Mouse (Mus musculus) hindbrain, embryonic 11.5 days (tissue): ENCODE results near the gene Zcchc7. TPM values are rescaled to one million over a fixed set of nuclear protein-coding genes. Genes with fewer than 3 reads are reported as not detected.

ENCODE experiments used
- ATAC-seq: fragments of 200-750 bp; cut with Nextera tagmentation; 2 replicates; pipeline ENCODE4 v1.8.0; 2017; ENCODE audit warnings: mild to moderate bottlenecking, moderate TSS enrichment, moderate library complexity; ENCODE audit not compliant: low FRiP score
- DNase-seq: peaks from one replicate; pipeline ENCODE4 v3.0.0-alpha.2; 2015; ENCODE audit warnings: low spot score
- H3K27ac ChIP-seq: fragments of 300-500 bp; sonication (generic); 2 replicates; pipeline ENCODE4 v1.5.1; 2014; ENCODE audit warnings: mild to moderate bottlenecking, low read depth, low read length
- H3K27me3 ChIP-seq: fragments of 300-500 bp; sonication (generic); 2 replicates; pipeline ENCODE4 v1.6.1; 2014; ENCODE audit warnings: mild to moderate bottlenecking, low read length, moderate library complexity, mixed read lengths; ENCODE audit not compliant: control insufficient read depth, insufficient read depth
- H3K36me3 ChIP-seq: fragments of 300-500 bp; sonication (generic); 2 replicates; pipeline ENCODE4 v1.6.1; 2014; ENCODE audit warnings: mild to moderate bottlenecking, low read length, moderate library complexity, mixed read lengths; ENCODE audit not compliant: control insufficient read depth, insufficient read depth
- H3K4me1 ChIP-seq: fragments of 300-500 bp; sonication (generic); replicated peaks from 2 replicates; pipeline ENCODE4 v1.6.1; 2014; ENCODE audit warnings: low read length, mixed read lengths; ENCODE audit not compliant: control insufficient read depth, insufficient read depth
- H3K4me2 ChIP-seq: fragments of 300-500 bp; sonication (generic); replicated peaks from 2 replicates; pipeline ENCODE4 v1.6.1; 2014; ENCODE audit warnings: mild to moderate bottlenecking, low read depth, low read length
- H3K4me3 ChIP-seq: fragments of 300-500 bp; sonication (generic); 2 replicates; pipeline ENCODE4 v1.5.1; 2014; ENCODE audit warnings: low read depth, low read length
- H3K9ac ChIP-seq: fragments of 300-500 bp; sonication (generic); 2 replicates; pipeline ENCODE4 v1.6.1; 2014; ENCODE audit warnings: low read depth, low read length
- H3K9me3 ChIP-seq: fragments of 300-500 bp; sonication (generic); 2 replicates; pipeline ENCODE4 v1.6.1; 2016; ENCODE audit warnings: low read length; ENCODE audit not compliant: control insufficient read depth
- WGBS: fragments of 180-500 bp; shearing (Covaris S2); extraction: QIAGEN DNeasy Blood & Tissue Kit; methylation state at CpG from one replicate; pipeline ENCODE4 v1.1.7; 2014; 5-methylcytosine and 5-hydroxymethylcytosine counted together
- polyA plus RNA-seq: library from polyadenylated mRNA; unstranded; fragments of >200 nt; fragmentation: Nextera tagmentation; extraction: Ambion mirVana; gene quantifications from 2 replicates; pipeline ENCODE4 v1.2.1, GENCODE M21; 2014

The Zcchc7 gene
- polyA plus RNA-seq, 1 experiment from 2014 or later = 31.3 TPM

DNA sequence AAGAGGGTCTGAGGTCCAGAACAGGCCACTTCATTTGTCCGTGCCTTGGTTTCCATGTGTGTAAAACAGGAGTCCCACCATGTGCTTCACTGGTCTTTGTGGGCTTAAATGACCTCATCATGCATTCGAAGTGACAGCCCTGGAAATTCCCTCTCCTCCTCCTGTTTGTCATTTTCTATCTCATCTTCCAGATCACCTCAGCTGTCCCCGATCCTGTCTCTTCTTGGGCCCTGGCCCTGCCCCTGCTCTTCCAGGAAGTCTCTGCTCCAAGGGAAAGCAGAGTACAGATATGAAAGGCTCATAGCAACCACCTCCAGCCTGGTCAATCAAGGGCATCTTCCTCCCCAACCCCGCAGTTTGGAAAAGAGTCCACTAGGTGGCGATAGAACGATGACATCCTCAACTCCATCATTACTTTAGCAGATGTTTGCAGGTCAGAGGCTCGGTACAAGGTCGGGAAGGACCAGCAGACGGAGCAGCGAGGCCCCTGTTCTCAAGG, 215.0 kb downstream of the Zcchc7 start:
- Histone ChIP-seq H3K4me3 (no peak overlapping the region), H3K4me2 (no peak overlapping the region), H3K27ac (no peak overlapping the region), H3K27me3 (no peaks in the 10 kb centered on the region), H3K9ac (no peak overlapping the region), H3K36me3 (no peaks in the 10 kb centered on the region), H3K9me3 (no peaks in the 10 kb centered on the region), H3K4me1 (no peaks in the 10 kb centered on the region)
- ATAC-seq (no peak), DNase-seq (peak; percentile 81)
- WGBS = 27% methylated on average over 10 of the region's 10 CpGs

DNA sequence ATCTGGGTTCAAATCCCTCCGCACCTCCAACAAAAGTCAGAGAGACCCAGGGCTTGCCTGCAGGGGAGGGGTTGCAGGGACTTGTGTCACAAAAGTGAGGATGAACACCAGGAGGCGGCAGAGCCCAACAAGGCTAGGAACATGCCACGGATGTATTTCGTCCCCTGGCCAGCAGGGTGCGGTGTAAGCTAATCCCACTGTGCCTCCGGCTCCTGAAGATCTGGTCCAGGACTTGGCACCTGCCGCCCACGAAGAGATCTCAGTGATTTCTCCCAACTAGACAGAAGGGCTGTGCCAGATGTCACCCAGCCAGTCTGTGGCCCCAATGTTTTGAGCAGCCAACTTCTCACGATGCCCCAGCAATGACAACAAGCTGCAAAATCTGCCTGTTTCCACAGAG, 217.8 kb downstream of the Zcchc7 start:
- H3K9me3 ChIP-seq = no peaks in the 10 kb centered on the region
- WGBS = 13% methylated on average over 9 of the region's 9 CpGs
- no peak overlapping the region for H3K27ac ChIP-seq
- no peaks in the 10 kb centered on the region for H3K27me3 ChIP-seq
- ATAC-seq (peak; percentile 38; the same call in 1 of the 2 replicates), DNase-seq (peak; percentile 90)
- no peak overlapping the region for H3K4me2 ChIP-seq
- H3K9ac ChIP-seq = no peak overlapping the region
- no peaks in the 10 kb centered on the region for H3K36me3 ChIP-seq
- no peak overlapping the region for H3K4me3 ChIP-seq
- H3K4me1 ChIP-seq = no peaks in the 10 kb centered on the region

DNA sequence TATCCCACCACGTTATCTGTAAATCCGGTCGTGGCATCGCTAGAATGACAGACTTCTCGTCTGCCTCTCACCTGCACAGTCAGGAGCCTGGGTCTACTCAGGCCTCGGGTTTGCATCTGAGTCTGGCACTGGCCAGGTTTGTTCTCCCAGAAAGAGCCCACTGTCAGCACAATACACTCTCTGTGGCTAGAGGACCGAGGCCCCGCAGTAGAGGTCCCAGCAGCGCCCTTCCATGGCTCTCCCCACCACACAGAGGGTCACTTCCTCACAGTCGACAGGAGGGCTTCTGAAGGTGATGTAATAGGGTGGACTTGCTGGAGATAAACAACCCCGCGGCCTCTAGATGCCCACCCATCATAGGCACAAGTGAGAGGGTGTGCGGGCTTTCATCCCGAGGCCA, 218.2 kb downstream of the Zcchc7 start:
- H3K9ac ChIP-seq = no peak overlapping the region
- H3K27me3 ChIP-seq = no peaks in the 10 kb centered on the region
- ATAC-seq = peak; percentile 59
- H3K4me1 ChIP-seq = no peaks in the 10 kb centered on the region
- H3K9me3 ChIP-seq = no peaks in the 10 kb centered on the region
- no peak overlapping the region for H3K4me2 ChIP-seq
- no peak overlapping the region for H3K4me3 ChIP-seq
- H3K36me3 ChIP-seq = no peaks in the 10 kb centered on the region
- DNase-seq = no peak
- no peak overlapping the region for H3K27ac ChIP-seq
- 59% methylated on average over 14 of the region's 14 CpGs for WGBS

DNA sequence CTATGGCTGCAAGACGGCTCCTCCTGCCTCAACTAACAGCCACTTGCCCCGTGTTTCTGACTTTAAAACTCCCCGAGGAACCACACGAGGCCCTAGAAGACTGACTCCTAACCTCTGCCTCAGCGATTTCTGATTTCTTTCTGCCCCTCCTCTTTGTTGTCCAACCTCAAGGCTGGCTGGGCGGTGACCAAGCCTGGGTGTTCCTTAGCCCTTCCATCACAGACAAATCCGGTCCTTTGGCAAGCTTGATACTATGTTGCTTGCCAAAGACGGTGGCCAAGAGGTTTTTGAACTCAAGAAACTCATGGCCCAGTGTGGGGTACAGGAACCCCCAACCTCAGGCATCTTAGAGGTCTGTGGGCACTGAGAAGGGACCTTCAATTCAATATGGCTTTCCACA, 218.7 kb downstream of the Zcchc7 start:
- no peaks in the 10 kb centered on the region for H3K9me3 ChIP-seq
- H3K4me3 ChIP-seq = no peak overlapping the region
- H3K27me3 ChIP-seq = no peaks in the 10 kb centered on the region
- H3K4me2 ChIP-seq = no peak overlapping the region
- 77% methylated on average over 8 of the region's 8 CpGs for WGBS
- H3K9ac ChIP-seq = no peak overlapping the region
- ATAC-seq = no peak
- H3K4me1 ChIP-seq = no peaks in the 10 kb centered on the region
- no peak overlapping the region for H3K27ac ChIP-seq
- no peak for DNase-seq
- H3K36me3 ChIP-seq = no peaks in the 10 kb centered on the region

DNA sequence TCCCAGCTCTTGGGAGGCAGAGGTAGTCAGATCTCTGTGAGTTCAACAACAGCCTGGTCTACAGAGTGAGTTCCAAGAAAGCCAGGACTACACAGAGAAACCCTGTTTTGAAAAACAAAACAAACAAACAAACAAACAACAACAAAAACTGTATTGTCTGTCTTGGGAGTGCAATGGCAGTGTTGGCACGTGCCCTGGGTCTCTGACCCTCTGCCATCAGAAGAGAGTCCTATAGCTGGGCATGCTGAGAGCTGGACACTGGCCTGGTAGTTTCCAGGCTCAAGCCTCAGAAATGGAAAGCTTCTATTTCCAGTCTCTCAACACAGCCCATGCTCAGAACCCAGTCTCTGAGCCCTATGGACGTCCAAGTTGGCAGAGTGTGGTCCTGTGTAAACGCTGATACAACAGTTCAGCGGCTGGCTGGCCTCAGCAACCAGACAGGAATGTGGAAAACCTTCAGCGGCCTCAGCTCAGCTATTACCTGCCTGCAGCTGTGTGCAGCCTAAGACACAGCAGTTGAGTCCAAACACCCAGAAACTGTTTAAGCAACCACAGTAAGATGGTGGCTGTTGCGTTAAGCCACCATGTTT, 220.4 kb downstream of the Zcchc7 start:
- H3K27ac ChIP-seq = no peak overlapping the region
- WGBS = 79% methylated on average over 6 of the region's 6 CpGs
- H3K9ac ChIP-seq = no peak overlapping the region
- DNase-seq (no peak), ATAC-seq (no peak)
- no peaks in the 10 kb centered on the region for H3K36me3 ChIP-seq
- no peak overlapping the region for H3K4me2 ChIP-seq
- no peaks in the 10 kb centered on the region for H3K27me3 ChIP-seq
- no peaks in the 10 kb centered on the region for H3K4me1 ChIP-seq
- no peaks in the 10 kb centered on the region for H3K9me3 ChIP-seq
- H3K4me3 ChIP-seq = no peak overlapping the region

DNA sequence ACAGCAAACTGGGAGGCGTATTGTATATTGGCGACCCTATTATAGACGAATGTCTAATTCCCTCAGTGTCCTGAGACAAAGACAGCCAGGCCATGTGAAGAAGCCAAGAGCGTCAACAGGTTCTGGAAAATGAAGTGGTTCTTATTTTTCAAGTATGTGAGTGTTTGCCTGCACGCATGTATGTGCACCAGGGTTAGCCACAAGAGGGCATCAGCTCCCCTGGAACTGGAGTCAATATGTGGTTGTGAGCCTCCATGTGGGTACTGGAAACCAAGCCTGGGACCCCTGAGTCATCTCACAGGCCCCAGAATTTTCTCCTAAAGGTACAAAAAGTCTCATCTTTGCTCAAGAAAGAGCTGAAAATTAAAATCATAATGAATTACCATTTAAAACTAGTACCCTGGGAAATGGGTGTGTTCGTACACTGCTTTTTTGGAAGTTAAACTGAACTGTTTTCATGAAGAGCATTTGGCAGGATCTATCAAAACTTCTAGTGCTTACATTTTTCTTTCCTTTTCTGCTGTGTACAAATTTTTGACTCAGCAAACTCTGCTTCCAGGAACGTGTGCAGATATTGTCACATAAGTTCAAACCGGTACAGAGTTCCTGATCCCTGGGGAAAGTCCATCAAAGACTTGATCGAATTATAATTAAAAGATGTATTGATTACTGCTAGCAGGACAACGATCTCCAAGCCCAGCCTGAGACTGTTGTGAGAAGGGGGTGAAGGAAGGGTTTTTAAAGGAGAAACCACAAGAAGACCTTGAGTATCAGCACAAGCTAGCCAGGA, 221.4 kb downstream of the Zcchc7 start:
- Histone ChIP-seq H3K9ac (no peak overlapping the region), H3K4me2 (no peak overlapping the region), H3K36me3 (no peaks in the 10 kb centered on the region), H3K9me3 (no peaks in the 10 kb centered on the region), H3K4me1 (peaks cover 2% of the 10 kb centered on the region; the same call in 1 of the 2 replicates), H3K27ac (no peak overlapping the region), H3K4me3 (no peak overlapping the region), H3K27me3 (no peaks in the 10 kb centered on the region)
- DNase-seq (no peak), ATAC-seq (no peak)
- WGBS = 90% methylated on average over 10 of the region's 10 CpGs

DNA sequence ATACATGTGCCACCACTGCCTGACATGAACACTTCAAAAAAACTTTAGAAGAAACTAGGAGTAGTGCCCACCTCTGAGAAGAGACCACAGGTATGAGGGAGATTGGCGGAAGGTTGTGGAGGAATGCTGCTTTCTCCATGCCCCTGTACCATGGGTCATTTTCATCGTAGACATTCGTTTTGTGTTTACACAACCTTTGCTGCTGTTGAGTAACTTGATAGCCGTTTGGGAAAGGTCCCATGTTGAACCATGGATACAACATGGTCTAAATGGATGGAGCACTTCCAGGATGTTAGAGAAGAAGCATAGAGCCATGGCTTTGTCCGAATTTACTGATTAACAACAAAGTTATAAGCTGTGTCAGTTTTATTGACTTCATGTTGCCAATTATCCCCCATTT, 222.5 kb downstream of the Zcchc7 start:
- H3K4me3 ChIP-seq = no peak overlapping the region
- H3K4me1 ChIP-seq = peaks cover 2% of the 10 kb centered on the region; the same call in 1 of the 2 replicates
- ATAC-seq (no peak), DNase-seq (no peak)
- no peaks in the 10 kb centered on the region for H3K27me3 ChIP-seq
- H3K9me3 ChIP-seq = no peaks in the 10 kb centered on the region
- no peaks in the 10 kb centered on the region for H3K36me3 ChIP-seq
- no peak overlapping the region for H3K9ac ChIP-seq
- H3K4me2 ChIP-seq = no peak overlapping the region
- H3K27ac ChIP-seq = no peak overlapping the region
- 76% methylated on average over 5 of the region's 5 CpGs for WGBS

DNA sequence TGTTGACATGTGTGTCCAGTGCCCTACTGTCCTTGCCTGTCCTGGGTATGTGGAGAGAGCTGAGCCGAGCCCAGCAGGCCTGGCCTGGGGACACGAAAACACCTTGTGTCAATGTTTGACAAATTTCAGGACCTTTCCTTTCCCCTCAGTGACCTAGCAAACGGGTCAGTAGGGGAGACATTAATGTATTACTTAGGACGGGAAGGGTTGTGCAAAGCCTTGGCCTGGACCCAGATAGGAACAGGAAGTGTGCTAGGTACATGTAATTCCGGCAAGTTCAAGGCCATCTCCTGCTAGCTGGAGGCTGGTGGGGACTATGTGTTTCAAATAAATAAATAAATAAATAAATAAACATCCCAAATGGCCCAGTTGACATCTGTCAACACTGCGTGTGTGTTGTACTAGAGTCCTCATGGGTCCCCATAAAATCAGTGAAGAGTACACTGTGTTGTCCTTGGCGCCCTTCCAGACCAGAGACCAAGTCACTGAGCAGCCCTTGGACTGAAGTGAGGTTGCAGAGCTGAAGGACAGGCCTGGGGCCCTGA, 224.2 kb downstream of the Zcchc7 start:
- H3K4me1 ChIP-seq = peaks cover 2% of the 10 kb centered on the region; the same call in 1 of the 2 replicates
- no peak overlapping the region for H3K9ac ChIP-seq
- H3K27me3 ChIP-seq = no peaks in the 10 kb centered on the region
- no peaks in the 10 kb centered on the region for H3K36me3 ChIP-seq
- no peak overlapping the region for H3K4me3 ChIP-seq
- DNase-seq (no peak), ATAC-seq (no peak)
- no peak overlapping the region for H3K27ac ChIP-seq
- H3K4me2 ChIP-seq = no peak overlapping the region
- 80% methylated on average over 7 of the region's 7 CpGs for WGBS
- no peaks in the 10 kb centered on the region for H3K9me3 ChIP-seq
